Mouse (Mus musculus) myocyte (in vitro differentiated cells): ENCODE data around the gene Zfp775. TPM values are rescaled to one million over a fixed set of nuclear protein-coding genes. Genes with fewer than 3 reads are reported as not detected.

Experiments used
- H3K27me3 ChIP-seq: one replicate; pipeline ENCODE4 v1.6.1; 2011; ENCODE audit not compliant: control insufficient read depth, insufficient read depth, insufficient read length
- H3K36me3 ChIP-seq: one replicate; pipeline ENCODE4 v1.6.1; 2011; ENCODE audit not compliant: control insufficient read depth, insufficient read depth
- H3K4me2 ChIP-seq: one replicate; pipeline ENCODE4 v1.6.1; 2011; ENCODE audit warnings: low read depth, control low read depth
- H3K4me3 ChIP-seq: one replicate; pipeline ENCODE4 v1.5.1; 2011; ENCODE audit warnings: mild to moderate bottlenecking, control low read depth, moderate library complexity
- H3K79me2 ChIP-seq: one replicate; pipeline ENCODE4 v1.6.1; 2011; ENCODE audit not compliant: control insufficient read depth, insufficient read depth
- H3ac ChIP-seq: one replicate; pipeline ENCODE4 v1.6.1; 2011; ENCODE audit not compliant: control insufficient read depth, insufficient read length
- CEBPB ChIP-seq: IDR thresholded peaks from 2 replicates; pipeline ENCODE4 v1.6.1; 2011; ENCODE audit warnings: mild to moderate bottlenecking, moderate library complexity; ENCODE audit not compliant: poor library complexity, insufficient read depth, severe bottlenecking
- E2F4 ChIP-seq: IDR thresholded peaks from one replicate; pipeline ENCODE4 v1.6.1; 2011; ENCODE audit warnings: mild to moderate bottlenecking, control low read depth, moderate library complexity; ENCODE audit not compliant: insufficient read depth
- MAX ChIP-seq: IDR thresholded peaks from one replicate; pipeline ENCODE4 v1.6.1; 2011; ENCODE audit warnings: low read depth, mild to moderate bottlenecking, control low read depth
- MYOD1 ChIP-seq, 3 experiments: IDR thresholded peaks; one replicate each; pipeline ENCODE4 v1.6.1; 2011; ENCODE audit warnings: control low read depth in 2 of 3, low read depth in 2 of 3, mild to moderate bottlenecking in 2 of 3, moderate library complexity in 1 of 3; ENCODE audit not compliant: insufficient read length in 2 of 3, control insufficient read depth in 1 of 3
- MYOG ChIP-seq, 3 experiments: IDR thresholded peaks; one replicate each; pipeline ENCODE4 v1.6.1; 2011; ENCODE audit warnings: control low read depth in 2 of 3, low read depth in 2 of 3, mild to moderate bottlenecking in 2 of 3; ENCODE audit not compliant: insufficient read length in 2 of 3, control insufficient read depth in 1 of 3, insufficient read depth in 1 of 3
- POLR2A ChIP-seq: IDR thresholded peaks from one replicate; pipeline ENCODE4 v1.6.1; 2011; ENCODE audit warnings: low read depth, mild to moderate bottlenecking, control low read depth, moderate library complexity; ENCODE audit not compliant: insufficient read length
- POLR2AphosphoS2 ChIP-seq: IDR thresholded peaks from one replicate; pipeline ENCODE4 v1.6.1; 2011; ENCODE audit warnings: low read depth, control low read depth; ENCODE audit not compliant: insufficient read length
- REST ChIP-seq: IDR thresholded peaks from one replicate; pipeline ENCODE4 v1.6.1; 2011; ENCODE audit warnings: mild to moderate bottlenecking, control low read depth, moderate library complexity; ENCODE audit not compliant: insufficient read depth, insufficient read length
- SRF ChIP-seq: IDR thresholded peaks from one replicate; pipeline ENCODE4 v1.6.1; 2011; ENCODE audit warnings: low read depth; ENCODE audit not compliant: control insufficient read depth, insufficient read length
- TCF12 ChIP-seq: IDR thresholded peaks from one replicate; pipeline ENCODE4 v1.6.1; 2011; ENCODE audit warnings: mild to moderate bottlenecking, control low read depth; ENCODE audit not compliant: poor library complexity, insufficient read depth, severe bottlenecking
- TCF3 ChIP-seq: IDR thresholded peaks from one replicate; pipeline ENCODE4 v1.6.1; 2011; ENCODE audit warnings: low read depth, control low read depth; ENCODE audit not compliant: insufficient read length
- USF1 ChIP-seq: IDR thresholded peaks from one replicate; pipeline ENCODE4 v1.6.1; 2011; ENCODE audit warnings: low read depth, mild to moderate bottlenecking, control low read depth, moderate library complexity
- polyA plus RNA-seq: library from polyadenylated mRNA; unstranded; fragments of >200 nt; fragmentation: generic; extraction: Trizol; gene quantifications from one replicate; pipeline ENCODE4 v1.2.1, GENCODE M21; 2012; ENCODE audit warnings: missing spikeins

Zfp775 gene
- polyA plus RNA-seq, 1 experiment, result 4.1 TPM

GRCm38 (mm10) chr6:48596545-48597232 is 5.2 kb upstream of the Zfp775 start:
- no peak overlapping the region for H3ac ChIP-seq
- no peaks in the 10 kb centered on the region for H3K27me3 ChIP-seq
- no peak overlapping the region for H3K4me3 ChIP-seq
- no peak for TF ChIP-seq MYOD1 (IDR thresholded peaks at IDR 0.05; ENCODE audit: control insufficient read depth in 1 of 3, insufficient read length in 2 of 3, low read depth in 2 of 3)
- TF ChIP-seq MYOG (IDR thresholded peaks at IDR 0.05; ENCODE audit: control insufficient read depth in 1 of 3, insufficient read depth in 1 of 3, insufficient read length in 2 of 3, low read depth in 2 of 3), result no peak
- no peak for TF ChIP-seq USF1
- no peak for TF ChIP-seq REST
- no peak for TF ChIP-seq TCF12
- TF ChIP-seq SRF, result no peak
- no peak for TF ChIP-seq E2F4
- TF ChIP-seq MAX, result no peak
- TF ChIP-seq POLR2AphosphoS2, result no peak
- no peak for TF ChIP-seq CEBPB
- TF ChIP-seq TCF3, result no peak
- no peak for TF ChIP-seq POLR2A
- peaks cover 21% of the 10 kb centered on the region for H3K79me2 ChIP-seq
- H3K36me3 ChIP-seq, result peaks cover 9% of the 10 kb centered on the region
- no peak overlapping the region for H3K4me2 ChIP-seq

- H3K4me3 ChIP-seq, result no peak overlapping the region
- peaks cover 21% of the 10 kb centered on the region for H3K79me2 ChIP-seq
- no peak overlapping the region for H3K4me2 ChIP-seq
- peaks cover 9% of the 10 kb centered on the region for H3K36me3 ChIP-seq
- H3ac ChIP-seq, result no peak overlapping the region
- no peaks in the 10 kb centered on the region for H3K27me3 ChIP-seq
- TF ChIP-seq POLR2A (peak; percentile 21), TCF3 (no peak)
These were observed 4.6 kb upstream of the Zfp775 start for GRCm38 (mm10) chr6:48597233-48597625.

GRCm38 (mm10) chr6:48600594-48600993 is 1.3 kb upstream of the Zfp775 start:
- H3K4me3 ChIP-seq, result no peak overlapping the region
- H3K27me3 ChIP-seq, result no peaks in the 10 kb centered on the region
- H3K36me3 ChIP-seq, result peaks cover 14% of the 10 kb centered on the region
- peak overlapping the region; percentile 95 for H3K4me2 ChIP-seq
- TF ChIP-seq POLR2A (no peak), MYOD1 (IDR thresholded peaks at IDR 0.05; ENCODE audit: control insufficient read depth in 1 of 3, insufficient read length in 2 of 3, low read depth in 2 of 3) (no peak), POLR2AphosphoS2 (no peak), MAX (no peak), USF1 (no peak), TCF3 (no peak), MYOG (IDR thresholded peaks at IDR 0.05; ENCODE audit: control insufficient read depth in 1 of 3, insufficient read depth in 1 of 3, insufficient read length in 2 of 3, low read depth in 2 of 3) (no peak), SRF (no peak), REST (no peak), E2F4 (no peak), TCF12 (no peak), CEBPB (no peak)
- peaks cover 10% of the 10 kb centered on the region for H3K79me2 ChIP-seq
- H3ac ChIP-seq, result no peak overlapping the region

GRCm38 (mm10) chr6:48602080-48602741 is 348 bp downstream of the Zfp775 start:
- Histone ChIP-seq H3K27me3 (no peaks in the 10 kb centered on the region), H3K4me2 (peak overlapping the region; percentile 95), H3K79me2 (peaks cover 5% of the 10 kb centered on the region), H3K36me3 (peaks cover 14% of the 10 kb centered on the region), H3K4me3 (peak overlapping the region; percentile 59), H3ac (peak overlapping the region; percentile 60)
- no peak for TF ChIP-seq MYOD1 (IDR thresholded peaks at IDR 0.05; ENCODE audit: control insufficient read depth in 1 of 3, insufficient read length in 2 of 3, low read depth in 2 of 3)
- TF ChIP-seq USF1, result no peak
- no peak for TF ChIP-seq CEBPB
- TF ChIP-seq MAX, result no peak
- TF ChIP-seq E2F4, result no peak
- no peak for TF ChIP-seq SRF
- TF ChIP-seq TCF3, result no peak
- no peak for TF ChIP-seq MYOG (IDR thresholded peaks at IDR 0.05; ENCODE audit: control insufficient read depth in 1 of 3, insufficient read depth in 1 of 3, insufficient read length in 2 of 3, low read depth in 2 of 3)
- TF ChIP-seq REST, result no peak
- no peak for TF ChIP-seq TCF12
- no peak for TF ChIP-seq POLR2AphosphoS2
- no peak for TF ChIP-seq POLR2A

GRCm38 (mm10) chr6:48608124-48608523 is 6.3 kb downstream of the Zfp775 start:
- Histone ChIP-seq H3ac (no peak overlapping the region), H3K36me3 (peaks cover 5% of the 10 kb centered on the region), H3K4me3 (no peak overlapping the region), H3K27me3 (no peaks in the 10 kb centered on the region), H3K4me2 (no peak overlapping the region), H3K79me2 (no peaks in the 10 kb centered on the region)
- TF ChIP-seq MYOD1 (IDR thresholded peaks at IDR 0.05; ENCODE audit: control insufficient read depth in 1 of 3, insufficient read length in 2 of 3, low read depth in 2 of 3) (no peak), POLR2A (no peak), POLR2AphosphoS2 (no peak)
